Mouse (Mus musculus) forebrain, embryonic 11.5 days (tissue): ENCODE measurements around the gene Hivep2. TPM values are rescaled to one million over a fixed set of nuclear protein-coding genes. Genes with fewer than 3 reads are reported as not detected.

ENCODE experiments used
- ATAC-seq: fragments of 200-750 bp; cut with Nextera tagmentation; replicated peaks from 2 replicates; pipeline ENCODE4 v1.8.0; 2017; ENCODE audit warnings: moderate TSS enrichment; ENCODE audit not compliant: low FRiP score
- DNase-seq: peaks from one replicate; pipeline ENCODE4 v3.0.0-alpha.2; 2017; ENCODE audit warnings: low spot score
- H3K27ac ChIP-seq: fragments of 300-500 bp; sonication (generic); 2 replicates; pipeline ENCODE4 v1.5.1; 2014; ENCODE audit warnings: low read depth, low read length
- H3K27me3 ChIP-seq: fragments of 300-500 bp; sonication (generic); 2 replicates; pipeline ENCODE4 v1.6.1; 2014; ENCODE audit warnings: mild to moderate bottlenecking, low read length, mixed read lengths; ENCODE audit not compliant: control insufficient read depth, insufficient read depth
- H3K36me3 ChIP-seq: fragments of 300-500 bp; sonication (generic); 2 replicates; pipeline ENCODE4 v1.6.1; 2014; ENCODE audit warnings: mild to moderate bottlenecking, low read length, moderate library complexity, mixed read lengths; ENCODE audit not compliant: control insufficient read depth, insufficient read depth
- H3K4me1 ChIP-seq: fragments of 300-500 bp; sonication (generic); replicated peaks from 2 replicates; pipeline ENCODE4 v1.6.1; 2014; ENCODE audit warnings: low read length, mixed read lengths; ENCODE audit not compliant: control insufficient read depth, insufficient read depth
- H3K4me2 ChIP-seq: fragments of 300-500 bp; sonication (generic); 2 replicates; pipeline ENCODE4 v1.6.1; 2014; ENCODE audit warnings: low read depth, mild to moderate bottlenecking, low read length, moderate library complexity, mixed read lengths; ENCODE audit not compliant: severe bottlenecking
- H3K4me3 ChIP-seq: fragments of 300-500 bp; sonication (generic); 2 replicates; pipeline ENCODE4 v1.5.1; 2014; ENCODE audit warnings: low read depth, low read length
- H3K9ac ChIP-seq: fragments of 300-500 bp; sonication (generic); 2 replicates; pipeline ENCODE4 v1.6.1; 2014; ENCODE audit warnings: low read length
- H3K9me3 ChIP-seq: fragments of 300-500 bp; sonication (generic); 2 replicates; pipeline ENCODE4 v1.6.1; 2016; ENCODE audit warnings: low read length, mixed read lengths; ENCODE audit not compliant: control insufficient read depth
- WGBS: fragments of 180-500 bp; shearing (Covaris S2); extraction: QIAGEN DNeasy Blood & Tissue Kit; methylation state at CpG from one replicate; pipeline ENCODE4 v1.1.7; 2014; 5-methylcytosine and 5-hydroxymethylcytosine counted together
- polyA plus RNA-seq: library from polyadenylated mRNA; unstranded; fragments of >200 nt; fragmentation: Nextera tagmentation; extraction: Ambion mirVana; gene quantifications from 2 replicates; pipeline ENCODE4 v1.2.1, GENCODE M21; 2014

Hivep2 gene
- polyA plus RNA-seq, 1 experiment from 2014 or later: 4.7 TPM

DNA sequence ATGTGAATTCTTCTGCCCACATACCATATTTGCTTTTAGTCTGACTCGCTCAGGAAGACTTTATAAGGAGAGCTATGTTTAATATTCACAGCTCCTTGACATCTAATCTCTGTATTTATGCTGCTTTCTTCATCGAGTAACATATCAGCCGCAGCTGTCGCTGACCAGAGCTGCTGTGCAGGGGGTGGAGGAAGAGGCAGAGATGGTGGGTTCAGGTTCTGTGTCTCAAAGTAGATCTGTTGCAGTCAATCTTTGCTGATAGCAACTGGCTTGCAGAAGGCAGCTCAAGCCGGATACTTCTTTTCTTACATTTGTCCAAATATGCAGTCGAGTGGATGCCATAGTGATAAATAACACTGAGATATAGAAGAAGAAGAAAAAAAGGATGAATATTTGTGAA lies 70.6 kb downstream of the Hivep2 start:
- no peak for ATAC-seq
- Histone ChIP-seq H3K9ac (no peak overlapping the region), H3K9me3 (no peaks in the 10 kb centered on the region)

DNA sequence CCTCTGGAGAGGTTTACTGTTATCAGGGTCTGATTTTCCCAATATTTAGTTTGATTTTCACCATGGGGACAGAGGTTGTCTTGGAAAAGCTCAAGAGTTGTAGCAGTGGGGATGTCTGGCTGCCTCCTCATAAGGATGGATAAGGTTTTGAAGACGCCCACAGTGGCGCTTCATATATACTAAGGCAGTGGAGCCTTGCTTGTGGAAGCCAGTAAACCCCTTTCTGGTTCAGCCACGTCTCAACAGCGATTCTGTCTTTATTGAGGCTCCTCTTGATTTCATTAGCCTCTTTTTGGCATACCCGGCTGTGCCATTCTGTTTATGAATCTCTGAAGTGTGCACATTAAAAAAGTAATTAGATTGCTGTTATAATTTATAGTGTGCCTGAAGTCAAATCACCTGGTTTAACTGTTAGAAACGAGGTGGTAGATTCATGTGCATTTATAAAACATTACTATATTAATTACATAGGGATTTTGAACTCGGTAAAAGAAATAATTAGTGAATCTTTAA lies 72.2 kb downstream of the Hivep2 start:
- no peaks in the 10 kb centered on the region for H3K4me1 ChIP-seq
- H3K4me2 ChIP-seq: no peak overlapping the region
- H3K36me3 ChIP-seq: no peaks in the 10 kb centered on the region
- H3K27ac ChIP-seq: no peak overlapping the region
- H3K27me3 ChIP-seq: no peaks in the 10 kb centered on the region
- no peaks in the 10 kb centered on the region for H3K9me3 ChIP-seq
- 88% methylated on average over 7 of the region's 7 CpGs for WGBS
- no peak for DNase-seq
- no peak overlapping the region for H3K4me3 ChIP-seq
- no peak for ATAC-seq
- no peak overlapping the region for H3K9ac ChIP-seq

More for the DNA sequence above, 70.6 kb downstream of the Hivep2 start:
- Histone ChIP-seq H3K4me3 (no peak overlapping the region), H3K27ac (no peak overlapping the region), H3K27me3 (no peaks in the 10 kb centered on the region), H3K4me2 (no peak overlapping the region), H3K4me1 (no peaks in the 10 kb centered on the region), H3K36me3 (no peaks in the 10 kb centered on the region)
- 87% methylated on average over 6 of the region's 6 CpGs for WGBS
- DNase-seq: no peak

DNA sequence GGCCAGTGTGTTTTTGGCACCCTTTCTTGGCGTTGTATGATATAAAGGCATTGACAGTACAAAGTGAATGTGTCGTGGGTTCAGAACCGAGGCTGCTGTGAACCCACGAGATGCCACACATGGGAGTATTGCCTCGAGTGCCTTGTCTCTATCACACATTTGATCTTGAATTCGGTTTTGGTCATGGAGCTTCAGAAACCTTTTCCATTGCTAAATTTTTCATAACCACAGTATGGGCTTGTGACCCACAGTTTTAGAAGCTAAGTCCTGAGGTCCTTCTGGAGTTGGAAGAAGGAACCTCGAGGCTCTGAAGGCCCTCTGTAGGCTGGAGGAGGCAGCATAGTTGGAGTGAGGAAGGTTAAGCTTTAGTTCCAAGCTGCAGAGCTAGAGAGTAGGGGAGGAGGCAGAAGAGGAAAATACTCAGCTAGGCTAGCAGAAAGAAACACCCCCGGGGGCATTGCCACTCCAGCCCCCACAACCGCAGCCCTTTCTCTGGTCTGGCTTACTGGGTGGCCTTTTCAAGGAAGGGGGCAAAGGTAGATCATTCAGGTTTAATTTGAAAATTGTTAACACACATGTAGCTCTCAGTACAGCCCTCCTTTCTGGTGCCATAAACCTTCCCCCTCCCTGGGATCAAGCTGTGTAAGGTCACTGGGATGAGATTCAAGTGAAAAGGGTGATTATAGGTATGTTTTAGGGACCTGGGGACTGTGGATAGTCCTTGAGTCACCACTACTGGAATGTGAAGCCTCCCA lies 75.0 kb downstream of the Hivep2 start:
- H3K27me3 ChIP-seq: no peaks in the 10 kb centered on the region
- no peak overlapping the region for H3K9ac ChIP-seq
- H3K27ac ChIP-seq: no peak overlapping the region
- no peak overlapping the region for H3K4me2 ChIP-seq
- H3K36me3 ChIP-seq: no peaks in the 10 kb centered on the region
- no peak overlapping the region for H3K4me3 ChIP-seq
- ATAC-seq: no peak
- no peaks in the 10 kb centered on the region for H3K9me3 ChIP-seq
- no peak for DNase-seq
- whole genome bisulfite sequencing: 82% methylated on average over 9 of the region's 9 CpGs
- no peaks in the 10 kb centered on the region for H3K4me1 ChIP-seq

DNA sequence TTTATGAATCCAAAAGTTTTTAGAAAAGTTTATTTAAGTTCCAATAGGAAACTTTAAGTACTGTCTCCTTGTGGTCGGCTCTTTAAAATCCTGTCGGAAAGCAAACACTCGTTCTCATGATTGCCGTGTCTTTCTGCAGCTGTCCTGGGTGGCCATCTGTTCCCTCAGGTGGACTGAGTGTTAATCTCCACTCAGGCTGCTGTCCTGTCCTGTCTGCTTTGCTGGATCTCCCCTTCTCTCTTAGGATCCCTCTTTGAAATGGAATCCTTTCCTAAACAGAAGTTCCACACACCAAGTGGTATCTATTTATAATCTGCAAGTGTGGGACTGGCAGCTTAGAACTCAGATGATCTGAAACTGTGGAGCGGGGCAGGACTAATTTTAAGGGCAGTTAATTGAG lies 75.7 kb downstream of the Hivep2 start:
- Histone ChIP-seq H3K9ac (no peak overlapping the region), H3K4me1 (no peaks in the 10 kb centered on the region), H3K4me3 (no peak overlapping the region), H3K27ac (no peak overlapping the region), H3K36me3 (no peaks in the 10 kb centered on the region), H3K27me3 (no peaks in the 10 kb centered on the region), H3K4me2 (no peak overlapping the region), H3K9me3 (no peaks in the 10 kb centered on the region)
- no peak for ATAC-seq
- DNase-seq: no peak
- 87% methylated on average over 5 of the region's 5 CpGs for WGBS

- no peaks in the 10 kb centered on the region for H3K36me3 ChIP-seq
- ATAC-seq (no peak), DNase-seq (no peak)
- H3K4me1 ChIP-seq: no peaks in the 10 kb centered on the region
- no peaks in the 10 kb centered on the region for H3K27me3 ChIP-seq
- no peak overlapping the region for H3K9ac ChIP-seq
- no peaks in the 10 kb centered on the region for H3K9me3 ChIP-seq
- H3K4me2 ChIP-seq: no peak overlapping the region
- 89% methylated on average over 12 of the region's 12 CpGs for WGBS
- no peak overlapping the region for H3K4me3 ChIP-seq
- no peak overlapping the region for H3K27ac ChIP-seq
These were observed 76.9 kb downstream of the Hivep2 start for GRCm38 (mm10) chr10:14042539-14043348.

DNA sequence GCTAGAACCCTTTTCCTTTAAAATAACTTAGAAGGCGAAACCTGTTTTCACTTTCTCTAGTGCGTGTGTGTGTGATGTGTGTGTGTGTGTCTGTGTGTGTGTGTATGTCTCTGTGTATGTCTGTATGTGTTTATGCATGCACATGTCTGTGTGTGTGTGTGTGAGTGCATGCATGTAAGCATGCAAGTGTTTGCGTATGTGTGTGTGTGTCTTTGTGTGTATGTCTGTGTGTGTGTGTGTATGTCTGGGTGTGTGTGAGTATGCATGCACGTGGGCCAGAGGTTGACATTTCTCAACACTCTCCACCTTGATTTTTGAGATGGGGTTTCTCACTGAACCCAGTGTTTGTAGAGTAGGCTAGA lies 77.5 kb downstream of the Hivep2 start:
- Histone ChIP-seq H3K4me3 (no peak overlapping the region), H3K4me1 (no peaks in the 10 kb centered on the region), H3K9ac (no peak overlapping the region), H3K36me3 (no peaks in the 10 kb centered on the region), H3K4me2 (no peak overlapping the region), H3K27me3 (no peaks in the 10 kb centered on the region), H3K9me3 (no peaks in the 10 kb centered on the region), H3K27ac (no peak overlapping the region)
- ATAC-seq: no peak
- WGBS: 97% methylated on average over 4 of the region's 4 CpGs
- DNase-seq: no peak

DNA sequence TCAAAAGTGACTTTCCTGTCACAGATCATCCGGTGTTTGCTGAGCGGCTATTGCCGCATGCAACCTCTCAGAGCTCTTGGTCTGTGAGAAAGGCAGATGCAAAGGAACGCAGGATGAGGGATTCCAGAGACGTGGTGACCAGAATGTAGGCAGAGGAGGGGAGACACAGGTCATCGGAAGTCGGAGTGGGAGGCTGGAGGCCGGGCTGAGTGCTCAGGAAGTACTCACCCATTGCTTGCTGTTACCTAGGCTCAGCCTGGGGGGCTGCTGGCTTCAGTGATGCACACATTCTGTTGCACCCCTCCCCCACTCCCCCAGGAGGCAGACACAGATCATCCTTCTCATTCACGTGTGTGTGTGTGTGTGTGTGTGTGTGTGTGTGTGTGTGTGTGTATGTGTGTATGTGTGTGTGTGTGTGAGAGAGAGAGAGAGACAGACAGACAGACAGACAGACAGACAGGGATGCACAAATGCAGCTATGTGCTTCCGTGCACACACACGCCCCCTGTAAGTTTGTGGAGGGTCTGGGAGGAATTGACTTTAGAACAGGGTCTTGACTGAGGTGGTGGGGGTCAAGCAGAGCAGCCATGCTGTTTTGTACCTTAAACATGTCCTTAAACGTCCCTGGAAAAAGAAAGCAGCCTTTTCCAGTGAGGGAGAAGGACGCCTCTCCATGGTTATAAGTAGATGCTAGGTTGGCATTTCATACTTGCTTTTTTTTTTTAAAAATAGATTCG lies 78.3 kb downstream of the Hivep2 start:
- no peaks in the 10 kb centered on the region for H3K4me1 ChIP-seq
- no peak overlapping the region for H3K9ac ChIP-seq
- 56% methylated on average over 14 of the region's 14 CpGs for WGBS
- H3K27me3 ChIP-seq: no peaks in the 10 kb centered on the region
- DNase-seq (no peak), ATAC-seq (no peak)
- no peaks in the 10 kb centered on the region for H3K36me3 ChIP-seq
- no peak overlapping the region for H3K27ac ChIP-seq
- H3K4me3 ChIP-seq: no peak overlapping the region
- no peaks in the 10 kb centered on the region for H3K9me3 ChIP-seq
- H3K4me2 ChIP-seq: no peak overlapping the region

- Histone ChIP-seq H3K9me3 (no peaks in the 10 kb centered on the region), H3K36me3 (no peaks in the 10 kb centered on the region), H3K4me1 (no peaks in the 10 kb centered on the region), H3K4me2 (no peak overlapping the region), H3K9ac (no peak overlapping the region), H3K27ac (no peak overlapping the region), H3K4me3 (no peak overlapping the region), H3K27me3 (no peaks in the 10 kb centered on the region)
- no peak for DNase-seq
- ATAC-seq: no peak
- 78% methylated on average over 5 of the region's 5 CpGs for WGBS
These were observed 79.0 kb downstream of the Hivep2 start for GRCm38 (mm10) chr10:14044783-14045392.
